Mouse (Mus musculus) lung, postnatal 10 days (tissue): Measurements from ENCODE around the gene Trappc12.
"Not testable (repeated sequence)": the region's sequence is repeated elsewhere in the genome, so short reads cannot be mapped to it uniquely, and the experiment has no call there.

ENCODE experiments used
- DNase-seq: peaks from one replicate; pipeline ENCODE4 v3.0.0; 2021

Gene Trappc12

GRCm38 (mm10) chr12:28750021-28750633, at the start of gene Trappc12:
Gene Trappc12, minus strand, starts transcription at chr12:28750472.
- DNase-seq = peak; percentile 95

- DNase-seq = no peak
These were observed 49.6 kb upstream of the Trappc12 start for GRCm38 (mm10) chr12:28799798-28800411.

GRCm38 (mm10) chr12:28796881-28797420, 46.7 kb upstream of the Trappc12 start:
- DNase-seq = no peak

GRCm38 (mm10) chr12:28795041-28795440, 44.8 kb upstream of the Trappc12 start:
- DNase-seq = no peak

- DNase-seq = no peak
These were observed 43.4 kb upstream of the Trappc12 start for GRCm38 (mm10) chr12:28793715-28794114.

GRCm38 (mm10) chr12:28792613-28793012, 42.3 kb upstream of the Trappc12 start:
- DNase-seq = no peak

- no peak for DNase-seq
These were observed 36.0 kb upstream of the Trappc12 start for GRCm38 (mm10) chr12:28786310-28786709.

GRCm38 (mm10) chr12:28785299-28785698, 35.0 kb upstream of the Trappc12 start:
- DNase-seq = no peak

GRCm38 (mm10) chr12:28784864-28785263, 34.6 kb upstream of the Trappc12 start:
- DNase-seq = no peak

GRCm38 (mm10) chr12:28784355-28784754, 34.1 kb upstream of the Trappc12 start:
- peak; percentile 24 for DNase-seq

GRCm38 (mm10) chr12:28782637-28783036, 32.4 kb upstream of the Trappc12 start:
- DNase-seq = no peak

GRCm38 (mm10) chr12:28780180-28780579, 29.9 kb upstream of the Trappc12 start:
- DNase-seq = no peak

GRCm38 (mm10) chr12:28775627-28776026, 25.4 kb upstream of the Trappc12 start:
- no peak for DNase-seq

- DNase-seq = no peak
These were observed 24.8 kb upstream of the Trappc12 start for GRCm38 (mm10) chr12:28775120-28775519.

- DNase-seq = no peak
These were observed 23.5 kb upstream of the Trappc12 start for GRCm38 (mm10) chr12:28773815-28774214.

- DNase-seq = no peak
These were observed 19.7 kb upstream of the Trappc12 start for GRCm38 (mm10) chr12:28769953-28770352.

- DNase-seq = no peak
These were observed 5.7 kb upstream of the Trappc12 start for GRCm38 (mm10) chr12:28756019-28756418.

- DNase-seq = peak; percentile 95
These were observed 1.4 kb upstream of the Trappc12 start, which contains the start of gene Eipr1 for GRCm38 (mm10) chr12:28751508-28752263. Gene Eipr1, plus strand, starts transcription at chr12:28751803.

- no peak for DNase-seq
These were observed 604 bp upstream of the Trappc12 start for GRCm38 (mm10) chr12:28750876-28751275.

GRCm38 (mm10) chr12:28743328-28743727, 6.9 kb downstream of the Trappc12 start:
- DNase-seq = no peak

- no peak for DNase-seq
These were observed 15.0 kb downstream of the Trappc12 start for GRCm38 (mm10) chr12:28735293-28735692.

GRCm38 (mm10) chr12:28734271-28734670, 16.0 kb downstream of the Trappc12 start:
- no peak for DNase-seq

- DNase-seq = not testable (repeated sequence)
These were observed 16.6 kb downstream of the Trappc12 start for GRCm38 (mm10) chr12:28733520-28734245.
